Mouse (Mus musculus): Measurements from ENCODE around the gene Mybbp1a. TPM values are rescaled to one million over a fixed set of nuclear protein-coding genes. Genes with fewer than 3 reads are reported as not detected.
"Not testable (repeated sequence)": the region's sequence is repeated elsewhere in the genome, so short reads cannot be mapped to it uniquely, and the experiment has no call there.

The Mybbp1a gene
- total and polyA plus RNA-seq, 3 experiments, result 174 to 816 (median 245) TPM

- peaks cover 6 to 12% of the 10 kb centered on the region in 2 experiments; a peak in 3 of 4 replicates for H3K4me1 ChIP-seq (ENCODE audit: control insufficient read depth in 1 of 2, insufficient read depth in 2 of 2)
- H3K27me3 ChIP-seq (replicated peaks); H3K4me3 ChIP-seq (replicated peaks in 1 of 3; ENCODE audit: low read depth in 2 of 3, low read length in 2 of 3, poor library complexity in 1 of 3); H3K4me2 ChIP-seq (ENCODE audit: insufficient read depth, low read depth, poor library complexity, severe bottlenecking); dilution Hi-C loops (cut with MboI; ENCODE audit: extremely low pct_ligation_motif_present, extremely low pct_unique_long_range_greater_than_20kb, low sequenced_read_pairs); H3K27ac ChIP-seq (ENCODE audit: insufficient read depth, low read depth); H3K36me3 ChIP-seq (replicated peaks in 1 of 2; ENCODE audit: control insufficient read depth in 1 of 2, insufficient read depth in 1 of 2, low read length in 1 of 2); H3K9ac ChIP-seq (ENCODE audit: insufficient read depth, low read depth); DNase-seq (ENCODE audit: extremely low read depth); H3K9me3 ChIP-seq (replicated peaks; ENCODE audit: low read length); H3K79me2 ChIP-seq (replicated peaks; ENCODE audit: control insufficient read depth, extremely low read depth, insufficient read depth, poor library complexity, severe bottlenecking): not testable (repeated sequence)
- in situ Hi-C loops (cut with MboI; ENCODE audit: low pct_ligation_motif_present, low pct_unique_long_range_greater_than_20kb, low sequenced_read_pairs), result loop anchor here (25.0 kb wide), 1 partner anchor 582 kb away; the partner anchor contains the start of gene Camkk1
Measured at GRCm38 (mm10) chr11:72430311-72431068, 10.7 kb upstream of the Mybbp1a start.

- no peaks in the 10 kb centered on the region for H3K27me3 ChIP-seq (replicated peaks)
- dilution Hi-C loops (cut with MboI; ENCODE audit: extremely low pct_ligation_motif_present, extremely low pct_unique_long_range_greater_than_20kb, low sequenced_read_pairs), result no loop called here
Measured at GRCm38 (mm10) chr11:72434963-72435693, 6.0 kb upstream of the Mybbp1a start, which contains the start of gene Ggt6. Gene Ggt6 (plus strand): TSS chr11:72435526.

GRCm38 (mm10) chr11:72435694-72436045 is 5.5 kb upstream of the Mybbp1a start:
- H3K36me3 ChIP-seq (replicated peaks in 1 of 2; ENCODE audit: control insufficient read depth in 1 of 2, insufficient read depth in 1 of 2, low read length in 1 of 2), result no peaks in the 10 kb centered on the region
- no peak for DNase-seq (ENCODE audit: extremely low read depth)
- no peak overlapping the region for H3K9ac ChIP-seq (ENCODE audit: insufficient read depth, low read depth)
- dilution Hi-C loops (cut with MboI; ENCODE audit: extremely low pct_ligation_motif_present, extremely low pct_unique_long_range_greater_than_20kb, low sequenced_read_pairs) (no loop called here), in situ Hi-C loops (cut with MboI; ENCODE audit: low pct_ligation_motif_present, low pct_unique_long_range_greater_than_20kb, low sequenced_read_pairs) (loop anchor here (5.0 to 25.0 kb wide), 3 partner anchors 107 to 577 kb away; partner anchors contain the start of genes Camkk1 and Med31)
- no peak for TF ChIP-seq HCFC1 (IDR thresholded peaks at IDR 0.05; ENCODE audit: low read depth, low read length)
- TF ChIP-seq MAX (IDR thresholded peaks at IDR 0.05; ENCODE audit: low read length), result no peak
- no peak for TF ChIP-seq BHLHE40 (IDR thresholded peaks at IDR 0.05; ENCODE audit: low read depth, low read length)
- TF ChIP-seq NRF1 (IDR thresholded peaks at IDR 0.05; ENCODE audit: low read depth, low read length), result no peak
- TF ChIP-seq E2F4 (IDR thresholded peaks at IDR 0.05; ENCODE audit: insufficient replicate concordance, low read depth, low read length), result no peak
- TF ChIP-seq MEF2A (IDR thresholded peaks at IDR 0.05; ENCODE audit: borderline replicate concordance, low read depth, low read length), result no peak
- no peak for TF ChIP-seq TBP (conservative IDR thresholded peaks at IDR 0.05; ENCODE audit: low read depth, low read length)
- TF ChIP-seq USF1 (IDR thresholded peaks at IDR 0.05; ENCODE audit: low read depth, low read length), result no peak
- TF ChIP-seq RCOR1 (conservative IDR thresholded peaks at IDR 0.05; ENCODE audit: low read depth, low read length), result no peak
- no peak for TF ChIP-seq MAFK (IDR thresholded peaks at IDR 0.05; ENCODE audit: insufficient replicate concordance, low read length)
- no peaks in the 10 kb centered on the region for H3K27me3 ChIP-seq (replicated peaks)
- H3K79me2 ChIP-seq (replicated peaks; ENCODE audit: control insufficient read depth, extremely low read depth, insufficient read depth, poor library complexity, severe bottlenecking), result no peaks in the 10 kb centered on the region
- no peak overlapping the region for H3K4me3 ChIP-seq (replicated peaks in 1 of 3; ENCODE audit: low read depth in 2 of 3, low read length in 2 of 3, poor library complexity in 1 of 3)
- H3K9me3 ChIP-seq (replicated peaks; ENCODE audit: low read length), result no peaks in the 10 kb centered on the region
- H3K4me2 ChIP-seq (ENCODE audit: insufficient read depth, low read depth, poor library complexity, severe bottlenecking), result no peak overlapping the region
- no peak overlapping the region for H3K27ac ChIP-seq (ENCODE audit: insufficient read depth, low read depth)
- peaks cover 10 to 16% of the 10 kb centered on the region in 2 experiments; a peak in 3 of 4 replicates for H3K4me1 ChIP-seq (ENCODE audit: control insufficient read depth in 1 of 2, insufficient read depth in 2 of 2)

More at GRCm38 (mm10) chr11:72434963-72435693, 6.0 kb upstream of the Mybbp1a start, which contains the start of gene Ggt6:
- in situ Hi-C loops (cut with MboI; ENCODE audit: low pct_ligation_motif_present, low pct_unique_long_range_greater_than_20kb, low sequenced_read_pairs), result loop anchor here (5.0 to 25.0 kb wide), 3 partner anchors 107 to 577 kb away; partner anchors contain the start of genes Camkk1 and Med31
- H3K4me1 ChIP-seq (ENCODE audit: control insufficient read depth in 1 of 2, insufficient read depth in 2 of 2), result peaks cover 10 to 16% of the 10 kb centered on the region in 2 experiments; a peak in 3 of 4 replicates
- H3K4me3 ChIP-seq (replicated peaks in 1 of 3; ENCODE audit: low read depth in 2 of 3, low read length in 2 of 3, poor library complexity in 1 of 3), result no peak within 1 kb of the TSS
- H3K9me3 ChIP-seq (replicated peaks; ENCODE audit: low read length), result no peaks in the 10 kb centered on the region
- no peak for DNase-seq (ENCODE audit: extremely low read depth)
- H3K79me2 ChIP-seq (replicated peaks; ENCODE audit: control insufficient read depth, extremely low read depth, insufficient read depth, poor library complexity, severe bottlenecking), result no peaks in the 10 kb centered on the region
- H3K4me2 ChIP-seq (ENCODE audit: insufficient read depth, low read depth, poor library complexity, severe bottlenecking), result no peak within 1 kb of the TSS
- H3K27ac ChIP-seq (ENCODE audit: insufficient read depth, low read depth), result no peak within 1 kb of the TSS
- H3K36me3 ChIP-seq (replicated peaks in 1 of 2; ENCODE audit: control insufficient read depth in 1 of 2, insufficient read depth in 1 of 2, low read length in 1 of 2), result no peaks in the 10 kb centered on the region
- no peak within 1 kb of the TSS for H3K9ac ChIP-seq (ENCODE audit: insufficient read depth, low read depth)
- TF ChIP-seq CTCF (conservative IDR thresholded peaks at IDR 0.05 in 1 of 2, IDR thresholded peaks at IDR 0.05 in 1 of 2; ENCODE audit: low read depth in 2 of 2, low read length in 2 of 2), result peak in 1 of 2 experiments; percentile 16; a peak in 2 of 4 replicates
- no peak for TF ChIP-seq NELFE (IDR thresholded peaks at IDR 0.05; ENCODE audit: low read depth, low read length)

Measured in CH12.LX (cell line).